Mouse (Mus musculus): ENCODE data around the gene Akr1c12. TPM values are rescaled to one million over a fixed set of nuclear protein-coding genes. Genes with fewer than 3 reads are reported as not detected.
"Not testable (repeated sequence)": the region's sequence is repeated elsewhere in the genome, so short reads cannot be mapped to it uniquely, and the experiment has no call there.

Gene Akr1c12
- 0.25 and 0.35 TPM in 2 replicates for polyA plus RNA-seq (2016; fragmentation: Nextera tagmentation; extraction: Ambion mirVana)

DNA sequence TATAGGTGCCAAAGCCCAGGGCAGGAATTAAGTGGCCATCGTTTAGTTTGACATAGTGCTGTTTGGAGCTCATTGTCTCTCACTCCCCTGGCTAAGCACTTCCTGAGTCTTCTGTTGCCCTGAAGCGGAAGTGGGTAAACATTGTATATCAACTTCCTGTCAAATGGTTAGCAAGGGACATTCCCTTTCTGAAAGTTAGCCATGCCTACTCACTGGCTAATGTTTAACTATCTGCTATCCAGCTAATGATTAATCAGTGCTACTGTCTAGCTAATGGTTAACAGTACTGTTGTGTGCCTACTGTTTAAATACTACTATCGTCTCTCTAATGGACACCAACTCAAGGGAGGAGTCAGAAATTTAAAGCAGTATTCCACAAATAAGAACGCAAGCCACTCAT is at the start of gene Akr1c12:
TSS of gene Akr1c12 (minus strand) at position 150 of the 400 bp plus-strand sequence.
- Histone ChIP-seq H3K9me3 (replicated peaks) (no peaks in the 10 kb centered on the region), H3K36me3 (no peaks in the 10 kb centered on the region), H3K4me3 (no peak within 1 kb of the TSS), H3K27ac (replicated peaks) (no peak within 1 kb of the TSS), H3K4me1 (no peaks in the 10 kb centered on the region), H3K27me3 (ENCODE audit: low read depth, poor library complexity, severe bottlenecking) (no peaks in the 10 kb centered on the region)
- WGBS, result 84% methylated on average over 4 of the region's 4 CpGs
- DNase-seq (ENCODE audit: low spot score), result no peak

DNA sequence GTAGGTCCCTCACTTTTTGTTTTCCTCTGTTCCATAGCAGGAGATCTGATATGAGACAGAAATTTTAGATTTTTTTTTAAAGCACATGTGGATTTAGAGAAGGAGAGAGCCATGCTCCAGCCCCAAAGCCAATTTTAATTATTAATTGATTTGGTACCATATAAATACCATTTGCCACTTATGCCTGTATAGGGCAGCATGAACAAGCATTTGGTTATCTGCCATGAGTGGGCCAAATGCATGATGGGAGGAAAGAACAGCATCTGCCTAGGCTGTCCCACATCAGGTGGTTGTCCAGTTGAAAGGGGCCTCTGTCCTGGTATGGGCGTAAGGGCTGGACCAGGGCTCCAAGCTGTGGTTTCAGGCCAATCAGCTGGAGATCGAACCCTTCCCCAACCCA is 39.5 kb upstream of the Akr1c12 start:
- WGBS, result 86% methylated on average over 2 of the region's 2 CpGs
- H3K4me3 ChIP-seq, result no peak overlapping the region

DNA sequence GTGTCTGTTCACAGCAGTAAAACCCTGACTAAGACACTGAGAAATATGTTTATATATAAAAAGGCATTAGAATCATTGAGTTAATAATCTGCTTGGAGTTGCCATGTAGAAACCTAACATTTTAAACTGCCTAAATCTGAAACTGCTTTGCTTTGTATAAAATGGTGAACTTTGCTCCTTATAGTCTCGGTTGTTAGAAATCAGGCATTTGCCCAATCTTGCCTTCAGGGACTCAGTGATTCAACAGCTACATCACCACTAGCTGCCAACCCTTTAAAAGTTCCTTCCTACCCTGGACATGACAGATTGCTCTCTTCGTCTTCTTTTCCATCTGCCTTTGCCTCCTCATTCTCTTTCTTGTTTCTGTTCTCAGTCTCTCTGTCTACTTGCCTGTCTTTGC is 34.7 kb upstream of the Akr1c12 start:
- no peak for DNase-seq (ENCODE audit: low spot score)
- WGBS, result 83% methylated on average over 2 of the region's 2 CpGs
- Histone ChIP-seq H3K27me3 (ENCODE audit: low read depth, poor library complexity, severe bottlenecking) (no peaks in the 10 kb centered on the region), H3K9me3 (replicated peaks) (no peaks in the 10 kb centered on the region), H3K27ac (replicated peaks) (no peak overlapping the region), H3K4me3 (no peak overlapping the region), H3K36me3 (no peaks in the 10 kb centered on the region), H3K4me1 (no peaks in the 10 kb centered on the region)

More for the DNA sequence above, 39.5 kb upstream of the Akr1c12 start:
- H3K27ac ChIP-seq (replicated peaks), result no peak overlapping the region
- no peak for DNase-seq (ENCODE audit: low spot score)
- no peaks in the 10 kb centered on the region for H3K27me3 ChIP-seq (ENCODE audit: low read depth, poor library complexity, severe bottlenecking)
- H3K4me1 ChIP-seq, result no peaks in the 10 kb centered on the region
- no peaks in the 10 kb centered on the region for H3K9me3 ChIP-seq (replicated peaks)
- H3K36me3 ChIP-seq, result no peaks in the 10 kb centered on the region

DNA sequence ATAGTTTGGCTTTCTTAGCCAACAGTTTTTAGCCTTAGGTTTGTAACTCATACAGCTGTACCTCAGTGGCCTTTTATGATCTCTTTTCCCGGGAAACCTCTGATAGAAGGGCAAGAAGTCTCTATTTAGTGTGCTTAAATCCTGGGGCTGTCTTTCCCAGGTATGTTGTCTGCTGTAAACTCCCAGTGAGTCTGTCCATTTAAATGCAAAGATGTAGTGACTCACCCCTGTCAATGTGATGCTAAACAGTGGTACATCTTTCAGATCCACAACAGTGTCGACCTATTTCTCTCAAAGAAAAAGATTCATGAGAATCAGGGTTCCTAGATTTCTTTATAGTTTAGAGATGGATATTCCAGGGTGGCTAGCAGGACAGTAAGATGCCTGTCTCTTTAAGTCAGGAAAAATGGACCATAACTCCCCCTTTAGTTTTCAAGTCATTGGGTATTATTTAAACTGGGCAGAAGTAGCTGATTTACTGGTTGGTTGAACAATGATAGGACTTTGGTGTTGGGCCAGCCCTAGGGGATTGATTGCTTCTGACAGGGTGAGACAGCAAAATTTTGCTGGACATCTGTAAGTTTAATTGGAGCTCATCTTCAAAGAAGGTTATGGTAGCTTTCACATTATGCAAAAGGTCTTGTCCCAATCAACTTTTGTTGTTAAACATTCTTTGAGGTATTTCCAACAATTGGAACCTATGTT is 25.8 kb upstream of the Akr1c12 start:
- no peak for DNase-seq (ENCODE audit: low spot score)
- no peaks in the 10 kb centered on the region for H3K36me3 ChIP-seq
- 53% methylated on average over 2 of the region's 2 CpGs for WGBS
- no peak overlapping the region for H3K4me3 ChIP-seq
- no peaks in the 10 kb centered on the region for H3K4me1 ChIP-seq
- no peak overlapping the region for H3K27ac ChIP-seq (replicated peaks)
- H3K27me3 ChIP-seq (ENCODE audit: low read depth, poor library complexity, severe bottlenecking), result no peaks in the 10 kb centered on the region
- H3K9me3 ChIP-seq (replicated peaks), result no peaks in the 10 kb centered on the region

GRCm38 (mm10) chr13:4296991-4297390 is 17.8 kb upstream of the Akr1c12 start:
- Histone ChIP-seq H3K9me3 (replicated peaks) (no peaks in the 10 kb centered on the region), H3K36me3 (no peaks in the 10 kb centered on the region), H3K27me3 (ENCODE audit: low read depth, poor library complexity, severe bottlenecking) (no peaks in the 10 kb centered on the region), H3K27ac (replicated peaks) (no peak overlapping the region), H3K4me3 (no peak overlapping the region), H3K4me1 (no peaks in the 10 kb centered on the region)
- WGBS, result 88% methylated on average over 4 of the region's 4 CpGs
- no peak for DNase-seq (ENCODE audit: low spot score)

DNA sequence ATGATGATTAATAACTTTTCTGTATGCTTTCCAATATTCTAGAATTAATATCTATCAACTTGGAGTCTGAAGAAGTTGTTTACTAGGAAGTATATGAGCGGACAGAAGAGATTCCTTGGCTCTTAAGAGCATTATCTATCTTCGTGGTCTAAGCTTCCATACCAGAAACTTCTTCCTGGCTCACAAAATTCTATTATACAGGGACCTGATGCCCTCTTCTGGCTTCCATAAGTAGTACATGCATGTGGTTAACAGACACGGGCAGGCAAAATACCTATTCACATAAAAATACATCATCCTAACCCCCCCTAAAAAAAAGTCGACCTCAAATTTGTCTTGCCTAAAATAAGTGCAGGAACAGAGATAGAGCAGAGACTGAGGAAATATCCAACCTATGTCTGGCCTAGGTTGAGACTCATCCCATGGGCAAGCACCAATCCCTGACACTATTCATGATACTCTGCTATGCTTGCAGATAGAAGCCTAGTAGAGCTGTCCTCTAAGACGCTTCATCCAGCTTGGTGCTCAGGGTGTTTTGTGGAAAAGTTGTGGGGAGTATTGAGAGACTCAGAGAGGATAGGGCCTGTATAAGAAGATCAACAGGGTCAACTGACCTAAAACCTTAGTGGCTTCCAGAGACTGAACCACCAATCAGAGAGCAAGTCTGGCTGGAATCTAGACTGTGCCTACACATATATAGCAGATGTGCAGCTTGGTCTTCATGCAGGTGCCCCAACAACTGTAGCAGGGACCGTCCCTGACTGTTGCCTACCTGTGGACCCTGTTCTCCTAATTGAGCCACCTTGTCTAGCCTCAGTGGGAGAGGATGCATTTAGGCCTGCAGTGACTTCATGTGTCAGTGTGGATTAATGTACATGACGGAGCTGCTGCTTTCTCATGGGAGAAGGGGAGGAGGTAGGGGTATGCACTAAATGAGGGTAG is 2.5 kb upstream of the Akr1c12 start:
- H3K9me3 ChIP-seq (replicated peaks), result no peaks in the 10 kb centered on the region
- 50% methylated on average over 7 of the region's 7 CpGs for WGBS
- H3K4me3 ChIP-seq, result no peak overlapping the region
- DNase-seq (ENCODE audit: low spot score), result peak; percentile 15
- no peak overlapping the region for H3K27ac ChIP-seq (replicated peaks)
- H3K4me1 ChIP-seq, result no peaks in the 10 kb centered on the region
- H3K27me3 ChIP-seq (ENCODE audit: low read depth, poor library complexity, severe bottlenecking), result no peaks in the 10 kb centered on the region
- H3K36me3 ChIP-seq, result no peaks in the 10 kb centered on the region

DNA sequence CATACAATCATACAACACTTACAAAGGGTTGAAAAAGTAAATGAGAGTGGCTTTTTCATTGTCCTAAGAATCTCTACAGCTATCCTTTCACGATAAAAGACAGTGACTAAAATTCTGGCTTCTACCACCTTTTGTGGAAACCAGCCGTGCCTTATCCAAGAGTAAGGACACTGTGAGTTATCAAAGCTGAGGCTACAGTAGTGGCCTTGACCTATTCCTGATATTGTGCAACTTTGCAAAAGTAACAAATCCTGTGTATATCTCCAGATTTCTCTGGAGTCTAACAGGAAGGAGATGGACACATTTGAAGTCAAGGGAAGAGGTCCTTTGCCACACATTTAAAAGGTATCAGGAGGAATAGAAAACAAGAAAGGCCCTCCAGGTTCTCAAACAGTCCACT is 1.7 kb downstream of the Akr1c12 start:
- H3K9me3 ChIP-seq (replicated peaks), result no peaks in the 10 kb centered on the region
- H3K4me3 ChIP-seq, result no peak overlapping the region
- 96% methylated on average over 2 of the region's 2 CpGs for WGBS
- H3K4me1 ChIP-seq, result no peaks in the 10 kb centered on the region
- H3K27me3 ChIP-seq (ENCODE audit: low read depth, poor library complexity, severe bottlenecking), result no peaks in the 10 kb centered on the region
- no peak overlapping the region for H3K27ac ChIP-seq (replicated peaks)
- no peaks in the 10 kb centered on the region for H3K36me3 ChIP-seq
- DNase-seq (ENCODE audit: low spot score), result no peak

GRCm38 (mm10) chr13:4270860-4271259 is 8.4 kb downstream of the Akr1c12 start:
- Histone ChIP-seq H3K4me3 (no peak overlapping the region), H3K36me3 (no peaks in the 10 kb centered on the region), H3K9me3 (replicated peaks) (no peaks in the 10 kb centered on the region), H3K27me3 (ENCODE audit: low read depth, poor library complexity, severe bottlenecking) (no peaks in the 10 kb centered on the region), H3K27ac (replicated peaks) (no peak overlapping the region), H3K4me1 (no peaks in the 10 kb centered on the region)
- DNase-seq (ENCODE audit: low spot score), result no peak

- H3K27me3 ChIP-seq (ENCODE audit: low read depth, poor library complexity, severe bottlenecking); H3K4me1 ChIP-seq; DNase-seq (ENCODE audit: low spot score); H3K4me3 ChIP-seq; H3K9me3 ChIP-seq (replicated peaks); H3K27ac ChIP-seq (replicated peaks); H3K36me3 ChIP-seq: not testable (repeated sequence)
- 87% methylated on average over 2 of the region's 2 CpGs for WGBS
Measured at GRCm38 (mm10) chr13:4265455-4265854, 13.8 kb downstream of the Akr1c12 start.

DNA sequence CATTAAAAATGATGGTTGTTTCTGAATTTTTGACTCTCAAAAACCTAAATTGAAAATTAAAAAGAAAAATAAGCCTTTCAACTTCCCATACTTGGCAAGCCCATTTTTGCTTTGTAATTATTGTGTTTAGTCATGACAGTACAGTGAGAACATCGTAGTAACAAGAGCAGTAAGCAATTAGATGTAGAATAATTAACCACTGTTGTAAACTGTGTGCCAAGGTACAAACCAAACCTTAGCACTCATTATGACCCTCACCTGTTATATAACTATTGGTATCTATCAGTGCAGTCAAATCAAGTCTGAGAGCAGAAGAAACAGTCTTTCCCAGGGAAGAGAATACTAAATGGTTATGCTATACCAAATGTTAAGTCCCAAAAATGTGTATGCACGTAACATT is 14.2 kb downstream of the Akr1c12 start:
- no peak for DNase-seq (ENCODE audit: low spot score)
- Histone ChIP-seq H3K36me3 (no peaks in the 10 kb centered on the region), H3K27me3 (ENCODE audit: low read depth, poor library complexity, severe bottlenecking) (no peaks in the 10 kb centered on the region), H3K27ac (replicated peaks) (no peak overlapping the region), H3K9me3 (replicated peaks) (no peaks in the 10 kb centered on the region), H3K4me1 (no peaks in the 10 kb centered on the region), H3K4me3 (no peak overlapping the region)
- WGBS, result 91% methylated on average over 2 of the region's 2 CpGs

DNA sequence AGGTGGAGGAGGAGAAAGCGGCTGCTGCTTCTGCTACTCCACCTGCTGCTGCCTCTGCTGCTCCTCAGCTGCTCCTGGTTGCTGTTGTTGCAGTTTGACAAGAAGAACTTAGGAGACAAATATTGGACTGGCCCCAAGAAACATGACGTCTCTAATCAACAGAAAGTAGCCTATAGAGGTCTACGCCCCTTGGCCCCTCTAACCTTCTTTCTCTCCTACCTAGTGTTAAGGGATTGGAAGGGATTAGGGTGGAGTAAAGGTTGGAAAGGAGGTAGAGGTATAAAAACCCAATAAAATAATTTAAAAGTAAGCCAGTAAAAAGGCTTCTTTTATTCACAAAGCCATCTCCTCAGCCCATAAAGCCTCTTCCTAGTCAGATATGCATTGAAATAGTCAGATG is 14.6 kb downstream of the Akr1c12 start:
- no peaks in the 10 kb centered on the region for H3K9me3 ChIP-seq (replicated peaks)
- no peak overlapping the region for H3K27ac ChIP-seq (replicated peaks)
- no peaks in the 10 kb centered on the region for H3K4me1 ChIP-seq
- no peaks in the 10 kb centered on the region for H3K36me3 ChIP-seq
- no peaks in the 10 kb centered on the region for H3K27me3 ChIP-seq (ENCODE audit: low read depth, poor library complexity, severe bottlenecking)
- no peak overlapping the region for H3K4me3 ChIP-seq
- DNase-seq (ENCODE audit: low spot score), result no peak
- WGBS, result 88% methylated on average over 3 of the region's 3 CpGs

DNA sequence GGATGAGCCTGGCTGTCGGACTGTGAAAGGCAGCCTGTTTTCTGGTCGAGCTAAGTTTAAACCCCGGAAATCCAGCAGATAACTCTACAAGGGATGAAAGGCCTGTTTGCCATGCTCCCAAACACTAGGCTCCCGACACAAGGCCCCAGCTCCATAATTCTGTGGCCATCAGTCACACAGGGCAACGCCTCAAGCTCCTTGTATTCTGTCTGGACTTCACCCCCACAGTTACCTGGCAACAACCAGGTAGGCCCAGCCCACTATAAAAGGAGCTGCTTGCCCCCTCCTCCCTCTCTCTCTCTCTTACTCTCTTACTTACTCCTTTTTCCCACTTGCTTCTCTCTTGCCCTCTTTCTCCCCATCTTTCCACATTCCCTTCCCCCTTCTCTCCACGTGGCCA is 21.9 kb downstream of the Akr1c12 start:
- H3K36me3 ChIP-seq, result no peaks in the 10 kb centered on the region
- no peaks in the 10 kb centered on the region for H3K4me1 ChIP-seq
- no peaks in the 10 kb centered on the region for H3K27me3 ChIP-seq (ENCODE audit: low read depth, poor library complexity, severe bottlenecking)
- 82% methylated on average over 6 of the region's 6 CpGs for WGBS
- no peak overlapping the region for H3K27ac ChIP-seq (replicated peaks)
- H3K9me3 ChIP-seq (replicated peaks), result no peaks in the 10 kb centered on the region
- no peak for DNase-seq (ENCODE audit: low spot score)
- no peak overlapping the region for H3K4me3 ChIP-seq

DNA sequence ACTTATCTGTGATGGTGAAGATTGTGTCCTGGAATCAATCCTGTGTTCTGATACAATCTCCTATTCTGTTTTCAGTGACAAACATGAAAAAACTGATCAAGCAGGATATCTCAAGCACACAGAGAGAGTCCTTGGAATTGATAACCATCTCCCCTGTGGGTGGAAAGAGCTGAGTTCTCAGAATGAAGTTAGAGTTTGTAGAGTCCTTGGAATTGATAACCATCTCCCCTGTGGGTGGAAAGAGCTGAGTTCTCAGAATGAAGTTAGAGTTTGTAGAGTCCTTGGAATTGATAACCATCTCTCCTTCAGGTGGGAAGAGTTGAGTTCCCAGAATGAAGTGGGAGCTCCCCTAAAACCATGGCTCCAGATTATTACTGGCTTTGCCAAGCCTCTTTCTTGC is 22.3 kb downstream of the Akr1c12 start:
- H3K36me3 ChIP-seq; DNase-seq (ENCODE audit: low spot score); H3K27ac ChIP-seq (replicated peaks); H3K4me3 ChIP-seq; H3K4me1 ChIP-seq; H3K9me3 ChIP-seq (replicated peaks); H3K27me3 ChIP-seq (ENCODE audit: low read depth, poor library complexity, severe bottlenecking): not testable (repeated sequence)

Measured in midbrain, embryonic 10.5 days (tissue).